Comparison of ENCODE assay signal across 16 mouse cellular contexts in genomic region chr7:79868475-79868874, GRCm38 (mm10). TPM values are rescaled to one million over a fixed set of nuclear protein-coding genes. Genes with fewer than 3 reads are reported as not detected.
DNase-seq lines count a peak whose midpoint lies in the region; ATAC-seq and TF ChIP-seq lines count a peak whose summit lies in the region.
"Had no signal": no experiment of that assay in that cellular context is flagged by ENCODE, and none has a peak within 500 bp of the region (broad histone marks: within the 10 kb centered on the region; RNA-seq: fewer than 3 reads in every experiment).

No protein-coding gene starts in this region.

- H3K9ac ChIP-seq in kidney, embryonic 14.5 days (ENCODE audit: low read depth, low read length): no peak overlapping the region
- H3K9ac ChIP-seq in intestine, embryonic 16.5 days (ENCODE audit: low read depth, low read length): no peak overlapping the region
- no peak overlapping the region for H3K9ac ChIP-seq in limb, embryonic 15.5 days
- H3K9ac ChIP-seq: forebrain, postnatal 0 days; neural tube, embryonic 13.5 days had no signal

- H3K36me3 ChIP-seq in kidney, adult 2 months (ENCODE audit: control insufficient read depth, insufficient read depth, low read length): no peaks in the 10 kb centered on the region
- H3K36me3 ChIP-seq in kidney, embryonic 14.5 days (ENCODE audit: control insufficient read depth, insufficient read depth, low read length): no peaks in the 10 kb centered on the region
- no peaks in the 10 kb centered on the region for H3K36me3 ChIP-seq in intestine, embryonic 16.5 days (ENCODE audit: control insufficient read depth, insufficient read depth, low read length)
- H3K36me3 ChIP-seq in limb, embryonic 15.5 days: no peaks in the 10 kb centered on the region
- no peaks in the 10 kb centered on the region for H3K36me3 ChIP-seq in small intestine, adult 2 months (ENCODE audit: control insufficient read depth, insufficient read depth, low read length)
- H3K36me3 ChIP-seq: neural tube, embryonic 13.5 days had no signal

- TF ChIP-seq POLR2A in kidney, adult 2 months (IDR thresholded peaks at IDR 0.05; ENCODE audit: low read depth, low read length): no peak
- TF ChIP-seq POLR2A in small intestine, adult 2 months (IDR thresholded peaks at IDR 0.05; ENCODE audit: low read depth, low read length): no peak

- peak; percentile 50 for DNase-seq in kidney, adult 2 months
- no peak for DNase-seq in yolk sac, embryonic 10.5 days (ENCODE audit: low spot score)
- no peak for DNase-seq in thymus, postnatal 36 days
- no peak for DNase-seq in cerebellum, postnatal 4 days (ENCODE audit: low spot score in 2 of 2)
- DNase-seq: B cell, adult 2 months; forebrain, postnatal 0 days had no signal

- ATAC-seq in kidney, embryonic 14.5 days (ENCODE audit: low FRiP score, low TSS enrichment): no peak
- ATAC-seq in intestine, embryonic 16.5 days: peak; percentile 75
- ATAC-seq in limb, embryonic 15.5 days (ENCODE audit: insufficient number of reproducible peaks, low FRiP score, low TSS enrichment, low read depth): no peak
- ATAC-seq: activated CD4-positive, CD25-positive, alpha-beta regulatory T cell, adult 4 months; forebrain, postnatal 0 days had no signal

- no peaks in the 10 kb centered on the region for H3K4me1 ChIP-seq in kidney, adult 2 months (ENCODE audit: control insufficient read depth, insufficient read depth, low read length)
- no peaks in the 10 kb centered on the region for H3K4me1 ChIP-seq in kidney, embryonic 14.5 days (ENCODE audit: control insufficient read depth, insufficient read depth, low read length)
- peaks cover 5% of the 10 kb centered on the region for H3K4me1 ChIP-seq in intestine, embryonic 16.5 days (ENCODE audit: control insufficient read depth, insufficient read depth, low read length)
- H3K4me1 ChIP-seq in limb, embryonic 15.5 days: peaks cover 23% of the 10 kb centered on the region
- peaks cover 19% of the 10 kb centered on the region; the same call in 1 of the 2 replicates for H3K4me1 ChIP-seq in small intestine, adult 2 months (ENCODE audit: control insufficient read depth, insufficient read depth, insufficient read length, low read length)

- 60% methylated on average over 7 of the region's 7 CpGs for WGBS in kidney, adult 2 months
- 67% methylated on average over 7 of the region's 7 CpGs for WGBS in kidney, embryonic 14.5 days
- WGBS in intestine, embryonic 16.5 days: 68% methylated on average over 7 of the region's 7 CpGs
- 52% methylated on average over 7 of the region's 7 CpGs for WGBS in limb, embryonic 15.5 days
- WGBS in small intestine, adult 2 months: 30% methylated on average over 7 of the region's 7 CpGs

- no peak overlapping the region for H3K4me2 ChIP-seq in kidney, embryonic 14.5 days (replicated peaks; ENCODE audit: low read depth, low read length)
- H3K4me2 ChIP-seq in intestine, embryonic 16.5 days (ENCODE audit: low read depth, low read length): no peak overlapping the region
- no peak overlapping the region for H3K4me2 ChIP-seq in limb, embryonic 15.5 days
- H3K4me2 ChIP-seq: heart, embryonic 11.5 days; liver, embryonic 11.5 days; neural tube, embryonic 13.5 days had no signal

- H3K9me3 ChIP-seq in kidney, embryonic 14.5 days (ENCODE audit: control insufficient read depth, low read length): no peaks in the 10 kb centered on the region
- H3K9me3 ChIP-seq in intestine, embryonic 16.5 days (ENCODE audit: control insufficient read depth, low read length): no peaks in the 10 kb centered on the region
- no peaks in the 10 kb centered on the region for H3K9me3 ChIP-seq in limb, embryonic 15.5 days
- H3K9me3 ChIP-seq: megakaryocyte, embryonic 14.5 days; neural tube, embryonic 13.5 days had no signal

- H3K4me3 ChIP-seq in kidney, adult 2 months (ENCODE audit: insufficient read depth, low read depth, low read length): no peak overlapping the region
- H3K4me3 ChIP-seq in kidney, embryonic 14.5 days (ENCODE audit: low read length): no peak overlapping the region
- no peak overlapping the region for H3K4me3 ChIP-seq in intestine, embryonic 16.5 days (ENCODE audit: low read length)
- no peak overlapping the region for H3K4me3 ChIP-seq in limb, embryonic 15.5 days
- H3K4me3 ChIP-seq in small intestine, adult 2 months (ENCODE audit: low read depth, low read length): no peak overlapping the region
- H3K4me3 ChIP-seq: left cerebral cortex, adult 2 months; megakaryocyte, embryonic 14.5 days; neural tube, embryonic 13.5 days had no signal

- H3K27me3 ChIP-seq in kidney, adult 2 months (replicated peaks; ENCODE audit: control insufficient read depth, insufficient read depth, low read length): no peaks in the 10 kb centered on the region
- H3K27me3 ChIP-seq in kidney, embryonic 14.5 days (ENCODE audit: control insufficient read depth, insufficient read depth, low read length): no peaks in the 10 kb centered on the region
- no peaks in the 10 kb centered on the region for H3K27me3 ChIP-seq in intestine, embryonic 16.5 days (replicated peaks; ENCODE audit: control insufficient read depth, insufficient read depth, low read length)
- no peaks in the 10 kb centered on the region for H3K27me3 ChIP-seq in limb, embryonic 15.5 days
- no peaks in the 10 kb centered on the region for H3K27me3 ChIP-seq in small intestine, adult 2 months (ENCODE audit: control insufficient read depth, insufficient read depth, low read length)
- H3K27me3 ChIP-seq: neural tube, embryonic 13.5 days had no signal

- no peak overlapping the region for H3K27ac ChIP-seq in kidney, adult 2 months (ENCODE audit: insufficient read depth, low read depth, low read length)
- H3K27ac ChIP-seq in kidney, embryonic 14.5 days (ENCODE audit: low read depth, low read length): no peak overlapping the region
- H3K27ac ChIP-seq in intestine, embryonic 16.5 days (ENCODE audit: low read length): no peak overlapping the region
- peak overlapping the region; percentile 77 for H3K27ac ChIP-seq in limb, embryonic 15.5 days
- H3K27ac ChIP-seq in small intestine, adult 2 months (ENCODE audit: insufficient read depth, low read depth, low read length): peak overlapping the region; percentile 14; the same call in 1 of the 2 replicates
- H3K27ac ChIP-seq: left cerebral cortex, adult 2 months; neural tube, embryonic 13.5 days had no signal

- TF ChIP-seq CTCF in kidney, adult 2 months (conservative IDR thresholded peaks at IDR 0.05; ENCODE audit: insufficient read depth, insufficient read length, low read depth, low read length): no peak
- no peak for TF ChIP-seq CTCF in small intestine, adult 2 months (IDR thresholded peaks at IDR 0.05; ENCODE audit: extremely low read depth, insufficient read length, insufficient replicate concordance, low read depth, low read length)

RNA-seq across cellular contexts. Expression of gene Anpep, which starts 7.6 kb away (rescaled TPM):
- 170 and 175 TPM in 2 replicates for polyA plus RNA-seq in kidney, adult 2 months (2012; rRNA removed)
- polyA plus RNA-seq in kidney, embryonic 14.5 days (2014; fragmentation: Nextera tagmentation; extraction: Ambion mirVana): 23.7 and 39.0 TPM in 2 replicates
- 248 and 311 TPM in 2 replicates for polyA plus RNA-seq in intestine, embryonic 16.5 days (2015; fragmentation: Nextera tagmentation; extraction: Ambion mirVana)
- polyA plus RNA-seq in limb, embryonic 15.5 days (2015; fragmentation: Nextera tagmentation; extraction: Ambion mirVana): 21.6 and 25.9 TPM in 2 replicates
- polyA plus RNA-seq in small intestine, adult 2 months (2012; rRNA removed): 1,432 and 7,549 TPM in 2 replicates
- polyA plus RNA-seq: activated CD4-positive, CD25-positive, alpha-beta regulatory T cell, adult 4 months had no signal

RNA-seq across cellular contexts. Expression of gene Ap3s2, which starts 52.0 kb away (rescaled TPM):
- 18.0 and 19.6 TPM in 2 replicates for polyA plus RNA-seq in kidney, adult 2 months (2012; rRNA removed)
- 33.9 and 39.3 TPM in 2 replicates for polyA plus RNA-seq in kidney, embryonic 14.5 days (2014; fragmentation: Nextera tagmentation; extraction: Ambion mirVana)
- 28.9 and 30.7 TPM in 2 replicates for polyA plus RNA-seq in intestine, embryonic 16.5 days (2015; fragmentation: Nextera tagmentation; extraction: Ambion mirVana)
- 25.6 and 25.7 TPM in 2 replicates for polyA plus RNA-seq in limb, embryonic 15.5 days (2015; fragmentation: Nextera tagmentation; extraction: Ambion mirVana)
- 5.2 and 10.4 TPM in 2 replicates for polyA plus RNA-seq in small intestine, adult 2 months (2012; rRNA removed)

RNA-seq across cellular contexts. Expression of gene Mesp2, which starts 57.9 kb away (rescaled TPM):
- polyA plus RNA-seq in kidney, adult 2 months (2012; rRNA removed): 0.28 and 0.35 TPM in 2 replicates
- 0.57 and 0.64 TPM in 2 replicates for polyA plus RNA-seq in kidney, embryonic 14.5 days (2014; fragmentation: Nextera tagmentation; extraction: Ambion mirVana)
- polyA plus RNA-seq in intestine, embryonic 16.5 days (2015; fragmentation: Nextera tagmentation; extraction: Ambion mirVana): 2.6 and 3.1 TPM in 2 replicates
- 0.83 and 0.90 TPM in 2 replicates for polyA plus RNA-seq in limb, embryonic 15.5 days (2015; fragmentation: Nextera tagmentation; extraction: Ambion mirVana)
- 0.33 TPM in 2 replicates for polyA plus RNA-seq in small intestine, adult 2 months (2012; rRNA removed)
- polyA plus RNA-seq: activated CD4-positive, CD25-positive, alpha-beta regulatory T cell, adult 4 months had no signal

Comparison
In these comparisons a context has a peak if more than half of its experiments do, and no peak if none do; other contexts are left out.
1. H3K27ac ChIP-seq: peak in limb, embryonic 15.5 days (single experiment) and small intestine, adult 2 months (single experiment); none in kidney, adult 2 months (single experiment), kidney, embryonic 14.5 days (single experiment) and intestine, embryonic 16.5 days (single experiment).